Mouse (Mus musculus) forebrain, embryonic 12.5 days (tissue): ENCODE results near the gene Dgkg. TPM values are rescaled to one million over a fixed set of nuclear protein-coding genes. Genes with fewer than 3 reads are reported as not detected.

ENCODE experiments used
- ATAC-seq: fragments of 200-750 bp; cut with Nextera tagmentation; 2 replicates; pipeline ENCODE4 v1.8.0; 2017; ENCODE audit warnings: moderate TSS enrichment; ENCODE audit not compliant: low FRiP score
- H3K27ac ChIP-seq: fragments of 300-500 bp; sonication (generic); 2 replicates; pipeline ENCODE4 v1.5.1; 2016; ENCODE audit warnings: mild to moderate bottlenecking
- H3K27me3 ChIP-seq: fragments of 300-500 bp; sonication (generic); 2 replicates; pipeline ENCODE4 v1.6.1; 2016; ENCODE audit warnings: mild to moderate bottlenecking
- H3K36me3 ChIP-seq: fragments of 300-500 bp; sonication (generic); replicated peaks from 2 replicates; pipeline ENCODE4 v1.6.1; 2016; ENCODE audit warnings: mild to moderate bottlenecking
- H3K4me1 ChIP-seq: fragments of 300-500 bp; sonication (generic); 2 replicates; pipeline ENCODE4 v1.6.1; 2016
- H3K4me2 ChIP-seq: fragments of 300-500 bp; sonication (generic); 2 replicates; pipeline ENCODE4 v1.6.1; 2016; ENCODE audit warnings: mild to moderate bottlenecking, moderate library complexity
- H3K4me3 ChIP-seq: fragments of 300-500 bp; sonication (generic); replicated peaks from 2 replicates; pipeline ENCODE4 v1.5.1; 2016; ENCODE audit warnings: mild to moderate bottlenecking
- H3K9ac ChIP-seq: fragments of 300-500 bp; sonication (generic); 2 replicates; pipeline ENCODE4 v1.6.1; 2016; ENCODE audit warnings: mild to moderate bottlenecking
- H3K9me3 ChIP-seq: fragments of 300-500 bp; sonication (generic); 2 replicates; pipeline ENCODE4 v1.6.1; 2016
- WGBS: fragments of 180-500 bp; shearing (Covaris S2); methylation state at CpG from one replicate; pipeline ENCODE4 v1.1.7; 2016; 5-methylcytosine and 5-hydroxymethylcytosine counted together
- polyA plus RNA-seq: library from polyadenylated mRNA; unstranded; fragments of >200 nt; fragmentation: Nextera tagmentation; extraction: Ambion mirVana; gene quantifications from 2 replicates; pipeline ENCODE4 v1.2.1, GENCODE M21; 2016

The Dgkg gene
- polyA plus RNA-seq, 1 experiment from 2014 or later = 0.17 TPM

GRCm38 (mm10) chr16:22552351-22552750 is 104.7 kb downstream of the Dgkg start:
- 63% methylated on average over 9 of the region's 9 CpGs for WGBS
- Histone ChIP-seq H3K36me3 (no peaks in the 10 kb centered on the region), H3K9ac (no peak overlapping the region), H3K27ac (no peak overlapping the region), H3K27me3 (peaks cover 30% of the 10 kb centered on the region), H3K4me3 (no peak overlapping the region), H3K9me3 (no peaks in the 10 kb centered on the region), H3K4me1 (peaks cover 3% of the 10 kb centered on the region; the same call in 1 of the 2 replicates), H3K4me2 (no peak overlapping the region)
- ATAC-seq = no peak

GRCm38 (mm10) chr16:22551231-22552000 is 105.6 kb downstream of the Dgkg start:
- peaks cover 31% of the 10 kb centered on the region for H3K27me3 ChIP-seq
- no peak for ATAC-seq
- WGBS = 18% methylated on average over 11 of the region's 11 CpGs

GRCm38 (mm10) chr16:22549346-22549745 is 107.7 kb downstream of the Dgkg start:
- Histone ChIP-seq H3K9me3 (no peaks in the 10 kb centered on the region), H3K9ac (no peak overlapping the region), H3K4me1 (peaks cover 11% of the 10 kb centered on the region), H3K4me2 (no peak overlapping the region), H3K4me3 (no peak overlapping the region), H3K36me3 (no peaks in the 10 kb centered on the region), H3K27me3 (peaks cover 28% of the 10 kb centered on the region), H3K27ac (no peak overlapping the region)
- ATAC-seq = no peak
- 79% methylated on average over 5 of the region's 5 CpGs for WGBS

More at GRCm38 (mm10) chr16:22551231-22552000, 105.6 kb downstream of the Dgkg start:
- Histone ChIP-seq H3K36me3 (no peaks in the 10 kb centered on the region), H3K4me1 (peaks cover 3% of the 10 kb centered on the region; the same call in 1 of the 2 replicates), H3K27ac (no peak overlapping the region), H3K4me3 (no peak overlapping the region), H3K4me2 (no peak overlapping the region), H3K9me3 (no peaks in the 10 kb centered on the region), H3K9ac (no peak overlapping the region)

GRCm38 (mm10) chr16:22548167-22549080 is 108.6 kb downstream of the Dgkg start:
- 5% methylated on average over 26 of the region's 26 CpGs for WGBS
- Histone ChIP-seq H3K27me3 (peaks cover 29% of the 10 kb centered on the region), H3K9me3 (no peaks in the 10 kb centered on the region)

GRCm38 (mm10) chr16:22547741-22548140 is 109.3 kb downstream of the Dgkg start:
- no peaks in the 10 kb centered on the region for H3K36me3 ChIP-seq
- peak; percentile 18; the same call in 1 of the 2 replicates for ATAC-seq
- no peaks in the 10 kb centered on the region for H3K9me3 ChIP-seq
- peaks cover 11% of the 10 kb centered on the region for H3K4me1 ChIP-seq
- H3K4me3 ChIP-seq = no peak overlapping the region
- peaks cover 30% of the 10 kb centered on the region for H3K27me3 ChIP-seq
- peak overlapping the region; percentile 65 for H3K4me2 ChIP-seq
- H3K9ac ChIP-seq = no peak overlapping the region
- no peak overlapping the region for H3K27ac ChIP-seq
- 56% methylated on average over 10 of the region's 10 CpGs for WGBS

More at GRCm38 (mm10) chr16:22548167-22549080, 108.6 kb downstream of the Dgkg start:
- peak overlapping the region; percentile 37 for H3K4me3 ChIP-seq
- H3K27ac ChIP-seq = 0 out of 2 replicates have a peak overlapping the region, but pooled peaks have one; percentile 19
- H3K4me1 ChIP-seq = peaks cover 11% of the 10 kb centered on the region
- H3K4me2 ChIP-seq = peak overlapping the region; percentile 65
- no peaks in the 10 kb centered on the region for H3K36me3 ChIP-seq
- H3K9ac ChIP-seq = peak overlapping the region; percentile 33; the same call in 1 of the 2 replicates
- peak; percentile 78 for ATAC-seq

- Histone ChIP-seq H3K9me3 (no peaks in the 10 kb centered on the region), H3K27ac (no peak overlapping the region), H3K9ac (no peak overlapping the region), H3K36me3 (no peaks in the 10 kb centered on the region), H3K4me1 (peaks cover 11% of the 10 kb centered on the region), H3K4me2 (no peak overlapping the region), H3K27me3 (peaks cover 23% of the 10 kb centered on the region), H3K4me3 (no peak overlapping the region)
- 83% methylated on average over 8 of the region's 8 CpGs for WGBS
- no peak for ATAC-seq
These were observed 111.2 kb downstream of the Dgkg start for GRCm38 (mm10) chr16:22545799-22546198.

- Histone ChIP-seq H3K4me2 (no peak overlapping the region), H3K9me3 (no peaks in the 10 kb centered on the region), H3K4me3 (no peak overlapping the region), H3K36me3 (no peaks in the 10 kb centered on the region), H3K9ac (no peak overlapping the region), H3K27me3 (peaks cover 19% of the 10 kb centered on the region; the same call in 1 of the 2 replicates), H3K27ac (no peak overlapping the region), H3K4me1 (peaks cover 11% of the 10 kb centered on the region)
- WGBS = 31% methylated on average over 3 of the region's 3 CpGs
- ATAC-seq = no peak
These were observed 111.9 kb downstream of the Dgkg start for GRCm38 (mm10) chr16:22545016-22545561.

GRCm38 (mm10) chr16:22542691-22543141 is 114.3 kb downstream of the Dgkg start:
- ATAC-seq = no peak
- no peak overlapping the region for H3K4me3 ChIP-seq
- peaks cover 17% of the 10 kb centered on the region for H3K27me3 ChIP-seq
- no peaks in the 10 kb centered on the region for H3K36me3 ChIP-seq
- H3K27ac ChIP-seq = no peak overlapping the region
- no peak overlapping the region for H3K9ac ChIP-seq
- 87% methylated on average over 6 of the region's 6 CpGs for WGBS
- no peaks in the 10 kb centered on the region for H3K9me3 ChIP-seq
- H3K4me1 ChIP-seq = peaks cover 9% of the 10 kb centered on the region
- H3K4me2 ChIP-seq = no peak overlapping the region

- Histone ChIP-seq H3K36me3 (no peaks in the 10 kb centered on the region), H3K27ac (no peak overlapping the region), H3K4me3 (no peak overlapping the region), H3K9ac (no peak overlapping the region), H3K4me2 (no peak overlapping the region), H3K4me1 (no peaks in the 10 kb centered on the region), H3K27me3 (peaks cover 13% of the 10 kb centered on the region), H3K9me3 (no peaks in the 10 kb centered on the region)
- 71% methylated on average over 6 of the region's 6 CpGs for WGBS
- ATAC-seq = no peak
These were observed 117.7 kb downstream of the Dgkg start for GRCm38 (mm10) chr16:22539275-22539674.

GRCm38 (mm10) chr16:22536581-22537160 is 120.3 kb downstream of the Dgkg start:
- Histone ChIP-seq H3K36me3 (no peaks in the 10 kb centered on the region), H3K9me3 (no peaks in the 10 kb centered on the region), H3K27me3 (peaks cover 10% of the 10 kb centered on the region), H3K4me3 (no peak overlapping the region), H3K9ac (no peak overlapping the region), H3K27ac (no peak overlapping the region), H3K4me1 (no peaks in the 10 kb centered on the region), H3K4me2 (no peak overlapping the region)
- ATAC-seq = no peak
- WGBS = 69% methylated on average over 8 of the region's 8 CpGs

GRCm38 (mm10) chr16:22533087-22533486 is 123.9 kb downstream of the Dgkg start:
- WGBS = 86% methylated on average over 3 of the region's 3 CpGs

More at GRCm38 (mm10) chr16:22533087-22533486, 123.9 kb downstream of the Dgkg start:
- H3K9me3 ChIP-seq = no peaks in the 10 kb centered on the region
- H3K27ac ChIP-seq = no peak overlapping the region
- H3K4me2 ChIP-seq = no peak overlapping the region
- no peak overlapping the region for H3K9ac ChIP-seq
- H3K36me3 ChIP-seq = no peaks in the 10 kb centered on the region
- peaks cover 4% of the 10 kb centered on the region for H3K27me3 ChIP-seq
- no peak for ATAC-seq
- no peaks in the 10 kb centered on the region for H3K4me1 ChIP-seq
- no peak overlapping the region for H3K4me3 ChIP-seq
